Mouse (Mus musculus): ENCODE data around the gene Ncoa7.
"Not testable (repeated sequence)": the region's sequence is repeated elsewhere in the genome, so short reads cannot be mapped to it uniquely, and the experiment has no call there.

The Ncoa7 gene

DNA sequence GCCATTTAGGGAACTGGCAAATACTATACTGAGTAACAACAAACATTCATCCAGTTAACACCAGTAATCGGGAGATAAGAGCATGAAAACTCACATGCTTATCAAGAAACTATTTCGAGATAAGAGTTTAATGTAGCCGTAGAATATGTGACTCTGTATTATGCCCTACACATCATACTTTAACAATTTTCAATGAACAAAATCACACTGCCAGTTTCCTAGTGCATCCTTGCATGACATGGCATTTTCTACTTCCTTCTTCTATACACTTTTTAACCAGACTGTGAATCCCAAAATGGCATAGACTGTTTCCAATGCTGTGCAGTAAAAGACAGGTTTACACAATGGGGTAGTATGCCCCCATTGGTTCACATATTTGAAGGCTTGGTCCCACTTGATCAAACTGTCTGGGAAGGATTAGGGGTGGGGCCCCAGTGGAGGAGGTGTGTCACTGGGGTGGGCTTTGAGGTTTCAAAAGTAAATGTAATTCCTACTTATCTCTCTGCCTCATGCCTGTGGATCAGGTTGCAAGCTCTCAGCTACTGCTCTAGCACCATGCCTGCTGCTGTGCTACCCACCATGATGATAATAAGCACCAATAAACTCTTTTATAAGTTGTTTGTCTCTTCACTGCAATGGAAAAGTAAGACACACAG, 15.3 kb downstream of the Ncoa7 start:
- DNase-seq, result no peak

DNA sequence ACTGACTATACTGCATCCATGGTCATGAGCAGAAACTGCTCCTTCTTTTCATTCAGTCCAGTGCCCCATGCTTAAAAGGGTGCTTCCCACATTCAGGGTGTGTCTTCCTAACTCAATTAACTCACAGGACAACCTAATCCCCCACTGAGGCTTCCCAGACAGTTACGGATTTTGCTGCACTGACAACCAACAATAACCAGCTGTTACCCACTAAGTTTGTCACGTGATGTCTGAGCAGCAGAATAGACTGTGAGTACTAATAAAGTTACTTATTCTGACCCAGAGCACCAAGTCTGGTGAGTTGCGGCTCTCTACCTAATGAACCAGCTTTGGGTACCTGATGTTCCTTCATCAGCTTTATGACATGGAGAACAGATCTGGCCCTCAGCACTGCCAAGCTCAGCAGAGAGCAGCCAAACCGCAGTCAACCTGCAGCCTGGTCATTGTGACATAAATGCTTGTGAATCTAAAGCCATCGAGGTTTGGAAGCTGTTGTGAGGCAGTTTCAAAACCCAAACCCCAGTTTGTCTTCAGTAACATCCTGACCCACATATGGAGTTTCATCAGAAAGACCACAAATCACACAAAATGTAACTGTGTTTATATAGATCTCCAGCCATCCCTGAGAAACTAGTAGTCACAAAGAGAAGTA, 16.9 kb downstream of the Ncoa7 start:
- no peak for DNase-seq

- not testable (repeated sequence) for DNase-seq
Measured at GRCm38 (mm10) chr10:30780921-30781320, 22.2 kb downstream of the Ncoa7 start.

DNA sequence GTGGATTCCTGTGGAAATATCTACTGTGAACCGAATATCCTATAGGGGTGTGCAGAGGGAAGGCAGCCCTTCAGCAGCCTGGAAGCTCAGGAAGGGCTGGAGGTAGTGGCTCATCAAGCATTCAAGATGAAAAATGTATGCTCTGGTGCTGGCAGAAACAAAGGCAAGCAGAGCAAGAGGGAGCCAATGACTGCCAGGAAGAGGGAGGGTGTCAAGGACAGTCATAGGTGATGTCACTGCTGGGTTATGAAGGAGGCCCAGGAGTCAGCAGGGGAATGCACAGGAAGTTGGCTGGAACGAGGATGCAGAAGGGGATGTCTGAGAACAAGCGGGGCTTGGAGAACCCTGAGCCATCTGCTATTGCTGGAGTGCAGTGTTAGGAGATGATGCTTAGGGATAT, 24.9 kb downstream of the Ncoa7 start:
- DNase-seq, result no peak

DNA sequence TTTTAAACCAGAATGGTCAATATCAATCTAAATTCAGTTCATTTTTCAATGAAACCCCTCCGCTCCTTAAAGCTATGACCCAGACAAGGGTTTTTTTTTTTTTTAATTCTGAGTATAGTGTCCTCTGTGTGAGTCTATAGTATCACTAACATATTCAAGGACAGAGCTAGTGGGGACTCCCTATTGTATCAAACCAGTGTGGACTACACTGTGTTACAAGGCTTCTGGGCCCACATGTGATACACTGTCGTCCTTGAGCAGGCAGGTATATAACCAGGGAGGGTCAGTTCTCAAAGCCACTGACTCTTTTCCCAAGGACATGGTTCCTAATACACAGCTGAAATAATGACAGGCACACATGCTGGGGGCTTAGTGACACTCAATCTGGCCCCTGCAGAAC, 27.1 kb downstream of the Ncoa7 start:
- no peak for DNase-seq

DNA sequence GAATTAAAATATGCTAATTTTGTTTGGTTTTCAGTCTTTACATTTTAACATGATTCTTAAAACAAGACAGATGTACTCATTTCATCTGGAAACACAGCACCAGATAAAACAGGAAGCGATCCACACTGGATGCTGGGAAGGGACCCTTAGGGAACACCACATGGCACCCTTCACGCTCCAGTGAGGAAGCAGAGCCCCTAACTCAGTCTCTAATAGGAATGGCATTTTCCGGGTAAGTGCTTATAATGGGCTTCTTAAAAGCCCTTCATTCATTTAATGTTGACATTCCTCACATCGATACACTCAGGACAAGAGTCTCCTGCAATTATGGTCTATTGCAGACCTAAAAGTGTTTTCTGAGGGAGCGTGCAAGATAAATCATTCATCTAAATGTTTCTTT, 27.6 kb downstream of the Ncoa7 start:
- no peak for DNase-seq

DNA sequence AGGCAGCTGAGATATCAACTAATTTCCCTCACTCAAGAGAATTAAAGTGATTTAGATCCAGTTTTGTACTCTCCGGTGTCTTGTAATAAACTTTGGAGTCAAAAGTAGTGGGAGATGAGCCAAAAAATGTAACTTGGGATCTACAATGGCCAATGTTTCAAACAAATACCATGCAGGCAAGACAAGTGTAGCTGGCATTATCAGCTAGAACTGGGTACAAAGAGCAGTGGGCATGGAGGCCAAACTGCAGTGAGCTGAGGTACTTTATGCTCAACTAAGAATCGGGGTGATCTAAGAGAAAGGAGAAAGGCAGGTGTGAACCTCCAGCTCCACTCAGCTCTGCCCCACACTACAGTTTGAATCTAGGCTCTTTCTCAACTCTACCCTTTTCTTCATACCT, 28.7 kb downstream of the Ncoa7 start:
- DNase-seq, result peak in 1 of 2 experiments; percentile 37

DNA sequence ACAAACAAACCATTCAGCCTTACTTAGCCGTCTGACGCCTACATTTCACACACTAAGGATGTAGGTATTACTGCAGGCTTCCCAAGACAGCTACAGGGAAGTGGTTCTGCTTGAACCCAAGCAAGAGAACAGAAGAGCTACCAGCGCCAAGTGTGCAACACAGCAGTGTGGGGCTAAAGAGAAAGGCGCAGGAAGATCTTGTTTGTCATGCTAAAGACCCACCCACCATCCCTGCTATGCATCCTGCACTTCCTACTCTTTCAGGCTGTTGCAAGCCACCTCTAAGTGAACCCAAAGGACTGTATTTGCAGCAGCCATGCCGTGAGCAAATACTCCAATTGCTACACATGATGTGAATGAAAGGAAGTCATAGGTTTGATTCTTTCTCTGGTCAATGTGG, 29.9 kb downstream of the Ncoa7 start:
- no peak for DNase-seq

DNA sequence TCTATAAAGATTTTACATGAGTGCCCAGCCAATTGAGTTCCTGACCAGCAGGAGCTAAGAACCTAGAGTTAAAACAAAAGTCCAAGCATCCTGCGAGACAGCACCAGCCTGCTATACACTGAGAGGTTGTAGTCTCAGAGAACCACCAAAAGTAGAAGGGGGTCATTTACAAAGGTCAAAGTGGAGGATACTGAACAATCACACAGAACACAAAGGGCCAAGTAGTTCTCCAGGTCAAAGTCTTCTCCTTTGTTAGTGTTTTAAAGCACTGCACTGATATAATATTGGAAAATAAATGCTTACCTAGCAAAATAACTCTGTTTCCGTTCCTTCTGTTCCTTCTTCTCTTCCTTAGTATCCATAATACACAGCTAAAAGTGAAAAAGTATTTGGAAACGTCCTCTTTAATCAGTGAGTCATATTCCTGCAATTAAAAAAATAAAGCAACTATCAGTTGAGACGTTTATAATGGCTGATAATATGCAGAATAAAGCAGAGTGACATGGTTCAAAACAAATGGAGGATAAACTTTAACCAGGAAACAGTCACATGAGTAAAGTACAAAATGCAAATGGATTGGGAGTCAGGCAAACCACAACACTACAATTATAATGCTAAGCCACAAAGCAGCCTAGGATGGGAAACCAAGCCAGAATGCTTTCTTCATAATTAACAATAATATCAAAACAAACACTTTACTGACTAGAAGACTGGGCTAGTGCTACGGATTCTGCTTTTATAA, 31.5 kb downstream of the Ncoa7 start:
- DNase-seq, result peak in 1 of 2 experiments; percentile 65

- DNase-seq, result peak; percentile 45 to 59
Measured at GRCm38 (mm10) chr10:30768820-30769219, 34.3 kb downstream of the Ncoa7 start.

- peak; percentile 59 to 76 for DNase-seq
Measured at GRCm38 (mm10) chr10:30768250-30768649, 34.9 kb downstream of the Ncoa7 start.

GRCm38 (mm10) chr10:30763179-30763770, 39.9 kb downstream of the Ncoa7 start:
- no peak for DNase-seq

DNA sequence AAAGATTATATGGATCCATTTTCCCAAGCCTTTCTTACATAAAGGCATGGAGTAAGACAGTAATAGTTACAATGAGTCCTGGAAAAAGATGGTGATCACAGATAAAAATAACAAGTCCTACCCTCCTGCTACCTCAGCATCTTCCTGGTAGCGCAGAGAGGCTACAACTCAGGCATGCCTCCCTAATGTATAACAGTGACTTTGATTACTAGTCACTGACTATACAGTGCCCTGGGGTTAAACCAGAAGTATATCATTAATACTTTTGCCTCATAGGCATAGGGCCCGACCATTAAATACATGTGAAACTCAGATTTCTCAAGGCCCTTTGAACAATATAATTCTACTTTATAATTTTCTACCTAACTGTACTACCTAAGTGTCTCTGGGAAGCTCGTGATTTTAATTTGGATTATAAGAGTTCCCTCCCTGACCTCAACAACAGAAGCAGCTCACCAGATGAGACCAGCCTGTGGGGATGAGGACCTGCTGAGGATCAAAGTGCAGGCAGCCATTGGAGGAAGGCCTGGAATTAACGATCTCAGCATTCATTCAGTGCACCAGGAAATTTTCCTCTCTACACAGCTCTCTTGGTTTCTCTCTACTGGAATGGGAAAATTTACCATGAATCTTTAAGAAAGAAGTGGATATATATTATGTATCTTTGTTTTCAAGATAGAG, 40.7 kb downstream of the Ncoa7 start:
- peak; percentile 48 to 54 for DNase-seq

DNA sequence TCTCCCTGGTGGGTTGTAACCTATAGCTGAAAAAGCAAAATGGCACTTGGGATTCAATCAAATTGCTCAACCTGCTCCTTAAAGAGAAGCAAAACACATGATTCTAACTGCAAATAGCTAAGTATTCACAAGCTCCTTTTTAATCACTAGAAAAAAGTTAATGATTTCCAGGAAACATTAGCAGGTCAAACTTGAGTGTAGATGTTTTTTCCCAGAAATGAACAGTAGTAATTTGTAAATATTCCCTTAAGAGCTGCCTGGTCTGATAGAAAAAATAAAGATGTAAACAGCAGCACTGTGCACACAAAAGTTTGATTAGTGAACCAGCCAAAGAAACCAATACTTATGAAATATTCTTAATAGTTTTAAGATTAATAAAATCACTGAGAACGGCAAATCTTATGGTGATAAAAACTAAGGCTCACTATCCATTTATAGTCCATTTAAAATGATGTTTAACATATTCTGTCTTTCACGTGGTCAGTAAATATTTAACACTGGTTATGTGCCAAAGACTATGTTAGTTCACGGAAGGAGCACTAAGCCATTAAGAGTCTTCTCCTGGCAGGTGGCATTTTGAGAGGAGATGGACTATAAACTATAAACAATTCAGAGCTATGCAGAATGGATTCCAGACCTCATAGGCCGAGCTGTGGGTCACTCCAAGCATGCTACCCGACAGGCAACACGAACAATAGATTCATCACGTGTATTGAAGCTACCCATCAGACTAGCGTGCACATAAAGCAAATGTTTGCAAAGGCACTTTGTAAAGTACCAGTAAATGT, 43.6 kb downstream of the Ncoa7 start:
- DNase-seq, result peak; percentile 27 to 73

DNA sequence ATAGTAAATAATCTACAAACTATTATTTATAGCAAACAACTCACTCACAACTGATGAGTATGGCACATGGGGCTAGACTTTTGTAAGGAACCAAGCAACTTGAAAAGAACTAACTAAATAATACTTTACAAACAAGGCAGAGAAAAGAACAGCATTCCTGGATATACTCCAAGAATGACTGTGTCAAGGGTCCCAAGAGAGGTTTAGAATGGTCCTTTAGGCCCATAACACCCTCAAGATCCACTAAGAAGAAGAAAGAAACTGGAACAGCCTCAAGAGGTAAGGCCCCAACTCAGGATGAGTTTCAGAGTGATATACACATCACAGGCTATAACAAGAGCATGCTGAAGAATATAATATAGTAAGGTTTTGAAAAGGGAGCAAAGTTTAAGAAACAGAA, 47.1 kb downstream of the Ncoa7 start:
- DNase-seq, result no peak

- no peak for DNase-seq
Measured at GRCm38 (mm10) chr10:30754825-30755457, 48.2 kb downstream of the Ncoa7 start.

DNA sequence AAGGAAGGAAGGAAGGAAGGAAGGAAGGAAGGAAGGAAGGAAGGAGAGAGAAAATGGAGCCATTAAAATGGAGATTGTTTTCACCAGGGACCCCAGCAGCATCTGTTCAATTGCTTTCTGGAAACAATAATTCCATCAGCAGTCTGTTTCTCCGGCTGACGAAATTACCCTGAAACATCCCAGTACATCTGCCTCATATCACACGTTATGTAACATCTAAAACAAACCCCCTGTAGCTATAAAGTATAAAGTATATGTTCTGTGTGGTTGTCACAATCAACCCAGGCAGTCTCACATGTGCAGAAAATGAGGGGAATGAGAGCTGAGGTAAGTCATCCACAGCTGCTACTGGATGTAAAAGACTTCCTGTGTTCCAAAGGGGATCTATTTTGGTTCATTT, 49.0 kb downstream of the Ncoa7 start:
- DNase-seq, result no peak

- DNase-seq, result peak in 1 of 2 experiments; percentile 39
Measured at GRCm38 (mm10) chr10:30752485-30752884, 50.6 kb downstream of the Ncoa7 start.

DNA sequence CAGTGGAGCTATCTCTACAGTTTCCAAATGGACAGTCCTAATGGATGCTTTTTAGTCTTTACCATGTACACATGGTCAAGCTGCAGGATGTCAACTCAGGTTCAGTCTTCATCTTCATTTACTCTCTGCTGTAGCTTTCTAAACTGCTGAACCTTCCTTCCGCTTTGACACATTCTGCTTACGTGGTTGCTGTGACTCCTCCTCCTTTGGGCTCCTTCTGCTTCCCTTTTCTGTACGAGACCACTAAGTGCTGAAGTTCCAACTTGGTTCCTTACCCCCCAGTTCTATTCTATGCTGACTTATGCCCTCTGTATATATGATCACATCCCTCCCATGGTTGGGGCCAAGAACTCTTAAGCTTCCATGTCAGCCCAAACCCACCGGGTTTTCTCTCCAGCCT, 51.5 kb downstream of the Ncoa7 start:
- DNase-seq, result no peak

DNA sequence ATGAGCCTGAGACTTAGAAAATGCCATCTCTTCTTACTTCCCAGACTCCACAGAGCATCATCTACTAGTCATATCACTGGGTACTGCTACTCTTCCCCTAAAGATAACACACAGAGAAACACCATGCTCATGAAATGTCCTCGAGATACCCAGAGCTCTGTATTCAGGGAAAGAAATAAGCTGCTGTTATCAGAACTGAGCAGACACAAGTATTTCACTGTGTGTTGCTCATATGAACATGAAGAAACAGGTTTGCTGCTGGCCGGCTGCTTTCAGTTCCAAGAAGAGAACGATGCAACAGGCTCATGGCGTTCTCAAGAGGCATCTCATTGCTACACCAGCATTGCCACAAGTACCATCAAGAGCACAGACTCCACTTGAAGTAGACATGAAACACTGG, 53.3 kb downstream of the Ncoa7 start:
- DNase-seq, result no peak

GRCm38 (mm10) chr10:30745238-30745974, 57.7 kb downstream of the Ncoa7 start:
- DNase-seq, result peak; percentile 71 to 84
